Mouse (Mus musculus) ovary, postnatal 10 days (tissue): ENCODE results near the gene Rtn3.
"Not testable (repeated sequence)": the region's sequence is repeated elsewhere in the genome, so short reads cannot be mapped to it uniquely, and the experiment has no call there.

Source experiments
- DNase-seq: peaks from one replicate; pipeline ENCODE4 v3.0.0; 2022; ENCODE audit warnings: low spot score

Gene Rtn3

GRCm38 (mm10) chr19:7422656-7423027 is 60.4 kb downstream of the Rtn3 start:
- DNase-seq, result no peak

GRCm38 (mm10) chr19:7421602-7422591 is 61.2 kb downstream of the Rtn3 start:
- peak; percentile 53 for DNase-seq

- no peak for DNase-seq
Measured at GRCm38 (mm10) chr19:7420841-7421601, 62.1 kb downstream of the Rtn3 start.

GRCm38 (mm10) chr19:7420108-7420507 is 63.0 kb downstream of the Rtn3 start:
- DNase-seq, result no peak

- DNase-seq, result no peak
Measured at GRCm38 (mm10) chr19:7419134-7419533, 63.9 kb downstream of the Rtn3 start.

GRCm38 (mm10) chr19:7417911-7418849 is 64.9 kb downstream of the Rtn3 start:
- DNase-seq, result peak; percentile 56

GRCm38 (mm10) chr19:7416834-7417735 is 66.0 kb downstream of the Rtn3 start, which contains the start of gene 2700081O15Rik:
TSS of gene 2700081O15Rik (plus strand) at chr19:7417625.
- DNase-seq, result peak; percentile 72

- no peak for DNase-seq
Measured at GRCm38 (mm10) chr19:7415916-7416833, 66.9 kb downstream of the Rtn3 start.

- no peak for DNase-seq
Measured at GRCm38 (mm10) chr19:7412361-7412760, 70.7 kb downstream of the Rtn3 start.

GRCm38 (mm10) chr19:7404623-7405229 is 78.4 kb downstream of the Rtn3 start:
- DNase-seq, result no peak

GRCm38 (mm10) chr19:7400635-7401034 is 82.4 kb downstream of the Rtn3 start:
- no peak for DNase-seq

- not testable (repeated sequence) for DNase-seq
Measured at GRCm38 (mm10) chr19:7398898-7399297, 84.2 kb downstream of the Rtn3 start.

GRCm38 (mm10) chr19:7396867-7397826 is 85.9 kb downstream of the Rtn3 start:
- DNase-seq, result not testable (repeated sequence)

- DNase-seq, result no peak
Measured at GRCm38 (mm10) chr19:7388488-7388887, 94.6 kb downstream of the Rtn3 start.

GRCm38 (mm10) chr19:7386042-7386441 is 97.0 kb downstream of the Rtn3 start:
- DNase-seq, result no peak

GRCm38 (mm10) chr19:7382903-7383865 is 99.9 kb downstream of the Rtn3 start, which contains the start of gene Spindoc:
TSS of gene Spindoc (minus strand) at chr19:7382994.
- DNase-seq, result peak; percentile 98
